Mouse (Mus musculus): ENCODE data around the gene Ccdc190. TPM values are rescaled to one million over a fixed set of nuclear protein-coding genes. Genes with fewer than 3 reads are reported as not detected.
A peak's percentile ranks its signal among the peaks of the same experiment; 100 is the strongest.

Gene Ccdc190
- total RNA-seq, 2 experiments from 2014 or later, result not detected

DNA sequence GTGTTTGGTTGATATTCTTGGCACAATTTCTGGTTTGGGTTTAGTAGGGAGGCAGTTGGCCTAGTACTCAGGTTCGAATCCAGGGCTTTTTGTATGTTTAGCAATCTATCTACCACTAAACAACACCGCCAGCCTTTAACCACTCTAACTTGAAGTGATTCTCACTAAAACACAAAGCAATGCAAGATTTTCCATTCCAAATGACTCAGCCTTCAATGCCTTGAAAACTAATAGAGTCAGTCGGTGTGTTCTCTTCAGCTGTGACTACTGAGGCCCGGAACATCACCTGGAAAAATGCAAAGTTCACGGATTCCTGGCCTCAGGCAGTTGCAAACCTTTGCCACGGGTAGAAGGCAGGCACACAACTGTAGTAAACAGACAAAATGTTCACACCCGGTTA is 3.2 kb downstream of the Ccdc190 start:
- intact Hi-C loops (cut with DNase I), result no loop called here
- no peak for DNase-seq

DNA sequence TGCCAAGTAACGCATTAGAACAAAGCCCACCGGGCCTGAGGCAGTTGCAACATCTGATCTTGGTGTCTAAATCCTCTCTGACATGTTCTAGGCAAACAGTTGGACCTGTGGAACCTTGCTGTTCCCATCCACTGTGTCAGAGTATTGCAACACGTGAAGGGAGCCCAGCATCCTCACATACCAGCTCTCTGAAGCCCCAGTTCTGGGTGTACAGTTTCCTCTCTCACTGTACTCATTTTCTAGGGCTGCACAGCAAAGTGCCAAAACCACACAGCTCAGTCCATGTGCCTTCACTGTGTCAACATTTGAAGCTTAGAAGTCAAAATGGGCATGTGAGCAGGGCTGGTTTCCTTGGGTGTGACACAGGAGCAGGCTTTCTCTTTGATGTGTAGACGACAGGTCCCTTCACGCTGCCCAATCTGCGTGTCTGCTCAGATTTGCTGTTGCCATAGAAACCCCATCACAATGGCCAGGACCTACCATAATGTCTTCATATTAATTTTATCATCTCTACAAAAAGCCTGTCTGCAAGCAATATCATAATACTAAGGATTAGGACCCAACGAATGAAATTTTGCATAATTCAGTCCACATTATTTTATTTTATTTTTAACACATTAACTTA is 3.8 kb downstream of the Ccdc190 start:
- DNase-seq, result no peak
- intact Hi-C loops (cut with DNase I), result no loop called here

DNA sequence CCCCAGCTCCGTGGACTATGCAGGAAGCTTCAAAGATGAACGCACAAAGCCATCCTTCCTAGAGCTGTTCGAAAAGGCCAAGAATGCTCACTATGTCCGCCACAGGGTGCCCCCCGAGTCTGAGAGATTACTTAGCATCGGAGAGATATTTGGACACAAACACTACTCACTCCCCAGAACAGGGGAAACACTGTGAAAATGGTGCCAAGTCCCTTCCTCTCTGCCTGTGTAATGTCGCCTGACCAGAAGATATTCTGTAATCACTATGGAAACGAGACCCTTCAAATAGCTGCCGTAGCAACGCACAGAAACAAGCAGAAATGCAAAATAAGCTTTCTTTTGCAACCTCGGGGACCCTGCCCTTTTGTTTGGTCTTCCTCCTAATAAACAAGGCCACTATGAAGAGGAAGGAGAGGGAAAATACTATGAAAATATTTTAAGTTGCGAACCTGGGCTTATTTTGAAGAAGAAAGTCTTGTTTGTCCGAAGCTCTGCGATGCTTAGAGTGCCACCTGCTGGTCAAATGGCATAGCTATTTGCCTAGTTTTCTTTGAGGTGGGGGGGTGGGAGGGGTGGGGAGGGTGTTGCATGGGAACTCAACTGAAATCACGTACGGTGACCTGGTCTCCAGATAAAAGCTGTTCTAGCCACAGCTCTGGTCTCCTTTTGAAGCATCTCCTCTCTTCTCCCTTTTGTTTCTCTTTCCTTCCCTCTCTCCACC is 5.7 kb downstream of the Ccdc190 start:
- peak in 1 of 2 experiments; percentile 22 for DNase-seq
- intact Hi-C loops (cut with DNase I), result no loop called here

- DNase-seq, result peak in 1 of 2 experiments; percentile 24
These were observed 10.9 kb downstream of the Ccdc190 start for GRCm38 (mm10) chr1:169939345-169939744.

GRCm38 (mm10) chr1:169946004-169946403 is 17.6 kb downstream of the Ccdc190 start:
- intact Hi-C loops (cut with DNase I), result no loop called here
- no peak for DNase-seq

More at GRCm38 (mm10) chr1:169939345-169939744, 10.9 kb downstream of the Ccdc190 start:
- intact Hi-C loops (cut with DNase I), result loop anchor here (5.0 kb wide), 1 partner anchor 198 kb away; no protein-coding TSS in a partner anchor

DNA sequence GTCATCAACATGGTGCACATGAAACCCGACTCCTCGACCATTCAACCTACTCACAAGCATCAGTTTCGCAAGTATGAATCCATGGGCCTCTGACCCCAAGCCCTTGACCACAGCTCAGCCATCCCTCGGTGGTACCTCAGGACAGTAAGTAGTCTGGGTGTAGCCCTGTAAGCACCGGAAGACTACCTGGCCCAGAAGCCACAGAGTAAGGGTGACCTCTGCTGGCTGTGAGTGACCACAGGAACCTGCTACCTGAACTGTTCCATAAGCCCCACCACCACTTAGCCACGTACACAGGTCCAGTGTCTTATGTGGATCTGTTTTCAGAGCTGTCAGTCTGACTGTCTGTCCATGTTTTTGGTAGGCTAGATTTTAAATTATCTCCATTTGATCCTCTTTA is 19.2 kb downstream of the Ccdc190 start:
- intact Hi-C loops (cut with DNase I), result no loop called here
- no peak for DNase-seq

- intact Hi-C loops (cut with DNase I), result no loop called here
- DNase-seq, result no peak
These were observed 19.8 kb downstream of the Ccdc190 start for GRCm38 (mm10) chr1:169948280-169948679.

GRCm38 (mm10) chr1:169948866-169949265 is 20.4 kb downstream of the Ccdc190 start:
- intact Hi-C loops (cut with DNase I), result no loop called here

DNA sequence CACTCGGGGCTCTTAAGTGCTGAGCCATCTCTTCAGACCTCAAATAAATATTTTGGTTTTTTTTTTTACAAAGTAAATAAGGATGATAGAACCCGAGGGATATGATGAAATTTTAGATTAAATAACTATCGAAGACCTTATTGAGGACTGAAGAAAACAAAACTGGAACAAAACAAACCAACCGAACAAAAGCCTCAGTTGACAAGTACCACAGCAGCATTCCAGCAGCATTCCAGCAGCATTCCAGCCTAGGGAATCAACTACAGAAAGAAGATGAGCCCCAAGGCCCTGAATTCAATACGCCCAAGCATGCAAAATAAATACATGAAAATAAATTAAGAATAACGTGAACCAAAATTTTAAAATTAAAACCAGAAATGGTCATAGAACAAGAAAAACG is 21.5 kb downstream of the Ccdc190 start:
- DNase-seq, result no peak
- intact Hi-C loops (cut with DNase I), result no loop called here

More at GRCm38 (mm10) chr1:169948866-169949265, 20.4 kb downstream of the Ccdc190 start:
- no peak for DNase-seq

- DNase-seq, result no peak
- intact Hi-C loops (cut with DNase I), result no loop called here
These were observed 22.2 kb downstream of the Ccdc190 start for GRCm38 (mm10) chr1:169950651-169951050.

DNA sequence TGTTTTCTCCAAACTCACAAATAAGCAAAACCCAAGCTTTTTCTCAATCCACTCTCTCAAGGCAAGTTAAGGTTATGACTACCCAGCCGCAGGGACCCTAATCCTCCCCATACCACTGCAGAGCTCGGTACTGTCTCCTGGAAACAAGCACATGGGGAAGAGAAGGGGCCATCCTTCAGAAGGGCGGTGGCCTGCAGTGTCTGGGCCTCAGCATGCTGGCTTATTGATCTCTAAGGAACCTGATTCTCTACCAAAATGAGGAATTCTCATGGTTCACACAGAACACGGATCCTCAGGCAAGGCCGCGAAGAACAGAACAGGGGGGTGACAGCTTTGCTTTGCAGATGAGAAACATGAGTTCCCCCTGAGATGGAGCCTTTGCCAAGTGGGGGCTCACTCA is 23.1 kb downstream of the Ccdc190 start:
- intact Hi-C loops (cut with DNase I), result no loop called here
- DNase-seq, result no peak

DNA sequence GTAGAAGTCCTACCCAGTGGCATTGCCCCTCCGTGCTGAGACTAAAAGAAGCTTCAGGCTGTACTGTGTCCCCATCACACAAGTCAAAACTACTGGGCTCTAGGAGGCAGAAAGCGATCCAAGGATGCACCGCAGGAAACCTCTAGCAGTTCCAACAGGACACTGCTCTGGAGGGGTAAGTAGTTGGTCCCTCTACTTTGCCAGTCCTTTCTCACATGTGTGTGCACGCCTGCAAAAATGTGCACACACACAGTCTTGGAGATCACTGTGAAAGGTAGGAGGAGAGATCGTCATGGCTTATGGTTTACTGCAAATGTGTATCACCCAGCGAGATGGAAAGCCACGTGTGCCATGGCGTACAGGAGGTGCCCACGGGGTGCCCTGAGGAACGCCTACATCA is 24.2 kb downstream of the Ccdc190 start:
- intact Hi-C loops (cut with DNase I), result no loop called here
- no peak for DNase-seq

DNA sequence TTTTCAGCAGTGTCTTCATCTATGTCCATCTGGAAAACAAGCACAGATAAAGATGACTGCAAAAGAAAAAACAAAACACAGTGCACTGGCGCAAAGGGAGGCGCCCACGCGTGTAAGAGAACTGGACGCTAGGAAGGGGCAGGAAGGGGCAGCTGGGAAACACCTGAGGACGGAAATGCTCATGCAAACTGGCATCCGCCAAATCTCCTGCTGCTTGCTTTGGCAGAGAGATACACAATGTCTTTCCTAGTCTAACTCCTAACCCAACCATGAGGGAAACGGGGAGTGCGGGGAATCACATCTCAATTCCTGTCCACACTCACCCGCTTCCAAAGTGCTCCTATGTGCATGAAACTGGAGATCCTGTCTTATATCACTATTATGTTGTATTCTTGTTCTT is 24.7 kb downstream of the Ccdc190 start:
- no peak for DNase-seq
- intact Hi-C loops (cut with DNase I), result no loop called here

- intact Hi-C loops (cut with DNase I), result loop anchor here (5.0 kb wide), 1 partner anchor 168 kb away; no protein-coding TSS in a partner anchor
- peak; percentile 95 to 98 for DNase-seq
These were observed 40.5 kb downstream of the Ccdc190 start, which contains the start of gene Hsd17b7 for GRCm38 (mm10) chr1:169968792-169969515. TSS of gene Hsd17b7 (minus strand) at chr1:169969241.

- intact Hi-C loops (cut with DNase I), result loop anchor here (5.0 kb wide), 1 partner anchor 168 kb away; no protein-coding TSS in a partner anchor
- no peak for DNase-seq
These were observed 41.1 kb downstream of the Ccdc190 start for GRCm38 (mm10) chr1:169969516-169969886.

- intact Hi-C loops (cut with DNase I), result no loop called here
- no peak for DNase-seq
These were observed 42.5 kb downstream of the Ccdc190 start for GRCm38 (mm10) chr1:169970936-169971335.

DNA sequence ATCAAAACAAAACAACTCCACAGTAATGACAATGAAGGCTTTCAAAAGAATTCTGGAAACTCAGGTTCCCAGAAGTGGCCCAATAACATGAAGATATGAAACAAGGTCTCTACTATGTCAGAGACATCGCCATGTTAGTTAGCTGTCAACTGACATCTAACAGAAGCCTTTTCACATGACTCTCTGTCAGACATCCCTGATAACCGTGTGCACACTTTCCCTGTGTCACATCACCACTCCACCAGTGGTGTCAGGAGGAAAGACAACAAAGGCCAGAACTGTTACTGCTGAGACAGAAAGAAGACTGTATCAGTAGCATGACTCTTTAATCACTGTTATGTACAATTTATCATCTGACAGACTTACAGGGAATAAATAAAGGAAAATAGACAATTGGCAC is 43.5 kb downstream of the Ccdc190 start:
- no peak for DNase-seq
- intact Hi-C loops (cut with DNase I), result no loop called here

DNA sequence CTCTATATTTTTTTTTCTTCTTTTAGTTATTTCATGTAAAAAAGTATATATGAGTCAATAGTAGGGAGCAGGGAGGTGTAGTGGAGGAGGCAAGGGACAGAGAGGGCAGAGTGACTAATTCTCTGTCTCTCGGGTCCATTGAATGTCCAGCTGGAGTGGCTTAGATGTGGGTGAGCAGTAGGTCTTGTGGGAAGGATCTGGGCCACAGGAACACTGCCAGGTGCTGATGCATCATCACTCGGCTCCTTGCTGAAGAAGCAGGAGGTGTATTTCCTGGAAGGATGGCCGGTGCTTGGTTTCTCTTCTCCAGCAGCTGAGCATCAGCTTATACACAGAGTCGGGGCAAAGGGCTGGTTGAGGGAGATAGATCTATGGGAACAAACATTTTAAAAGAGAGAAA is 49.2 kb downstream of the Ccdc190 start:
- intact Hi-C loops (cut with DNase I), result no loop called here
- no peak for DNase-seq

Data from gastrocnemius, postnatal 36 days (tissue).